Mouse (Mus musculus) heart, adult 2 months (tissue): ENCODE results near the gene Prrx2.

ENCODE experiments used
- CTCF ChIP-seq: fragments of 200-600 bp; IDR thresholded peaks from 2 replicates; pipeline ENCODE4 v1.8.1; 2022; ENCODE audit warnings: antibody characterized with exemption, mild to moderate bottlenecking, moderate library complexity
- EP300 ChIP-seq: fragments of 200-500 bp; IDR thresholded peaks from 2 replicates; pipeline ENCODE4 v1.6.1; 2011; ENCODE audit warnings: low read depth, low read length, control low read depth; ENCODE audit not compliant: insufficient read depth
- POLR2A ChIP-seq: fragments of 200-500 bp; IDR thresholded peaks from 2 replicates; pipeline ENCODE4 v1.6.1; 2011; ENCODE audit warnings: mild to moderate bottlenecking, low read depth, low read length, control low read depth; ENCODE audit not compliant: insufficient read depth

DNA sequence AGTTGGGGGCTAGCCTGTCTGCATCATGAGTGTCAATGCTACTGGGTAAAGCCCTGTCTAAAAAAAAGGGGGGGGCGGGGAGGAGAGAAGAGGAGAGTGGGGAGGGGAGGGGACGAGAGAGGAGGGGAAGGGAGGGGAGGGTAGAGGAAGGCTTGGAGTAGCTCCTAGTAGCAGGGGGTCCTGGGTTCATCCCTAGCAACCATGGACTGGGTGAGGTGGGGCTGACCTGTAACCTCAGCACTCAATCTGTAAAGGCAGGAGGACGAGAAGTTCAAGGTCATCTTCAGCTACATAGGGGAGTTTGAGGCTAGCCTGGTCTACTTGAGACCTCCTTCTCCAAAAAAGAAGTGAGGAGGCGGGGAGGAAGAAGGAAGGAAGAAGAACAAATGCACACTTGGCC, 27.3 kb downstream of the Prrx2 start:
- TF ChIP-seq CTCF (no peak), POLR2A (no peak), EP300 (no peak)
